ENCODE assay signal across 21 mouse cellular contexts in genomic region chr11:48813782-48814181, GRCm38 (mm10).
"Had no signal": no experiment of that assay in that cellular context is flagged by ENCODE, and none has a peak within 500 bp of the region (broad histone marks: within the 10 kb centered on the region; RNA-seq: fewer than 3 reads in every experiment).

No protein-coding gene starts in this region.

- ATAC-seq: lung, postnatal 0 days; midbrain, embryonic 13.5 days; midbrain, embryonic 16.5 days had no signal

- H3K27ac ChIP-seq: limb, embryonic 10.5 days; limb, embryonic 13.5 days; liver, embryonic 13.5 days; midbrain, embryonic 10.5 days; midbrain, embryonic 13.5 days; neural tube, embryonic 12.5 days; stomach, embryonic 15.5 days had no signal

- DNase-seq: kidney, adult 18-20 months; kidney, adult 9 months; kidney, postnatal 25 days; liver; liver, embryonic 13.5 days; lung, embryonic 14.5 days; retina, postnatal 1 day; right cerebral cortex, postnatal 25 days; spleen, adult 18-20 months; thymus, adult 2 months; thymus, postnatal 14 days; thymus, postnatal 4 days had no signal

- H3K9me3 ChIP-seq: limb, embryonic 10.5 days; limb, embryonic 13.5 days; liver, embryonic 13.5 days; megakaryocyte, embryonic 14.5 days; midbrain, embryonic 10.5 days; midbrain, embryonic 13.5 days; neural tube, embryonic 12.5 days; stomach, embryonic 15.5 days had no signal

- H3K9ac ChIP-seq: lung, embryonic 14.5 days; stomach, embryonic 15.5 days had no signal

- H3K4me2 ChIP-seq: lung, embryonic 14.5 days; midbrain, embryonic 13.5 days; stomach, embryonic 15.5 days had no signal

- H3K27me3 ChIP-seq: limb, embryonic 13.5 days; liver, embryonic 13.5 days; megakaryocyte, embryonic 14.5 days; midbrain, embryonic 13.5 days; neural tube, embryonic 12.5 days; stomach, embryonic 15.5 days had no signal

- H3K4me3 ChIP-seq: limb, embryonic 10.5 days; limb, embryonic 13.5 days; liver, embryonic 13.5 days; megakaryocyte, embryonic 14.5 days; midbrain, embryonic 10.5 days; midbrain, embryonic 13.5 days; neural tube, embryonic 12.5 days; stomach, embryonic 15.5 days had no signal
